Mouse (Mus musculus) midbrain, postnatal 0 days (tissue): Measurements from ENCODE around the gene Fbxw16. TPM values are rescaled to one million over a fixed set of nuclear protein-coding genes. Genes with fewer than 3 reads are reported as not detected.
"Not testable (repeated sequence)": the region's sequence is repeated elsewhere in the genome, so short reads cannot be mapped to it uniquely, and the experiment has no call there.

Experiments used
- ATAC-seq: fragments of 200-750 bp; cut with Nextera tagmentation; 2 replicates; pipeline ENCODE4 v1.8.0; 2017; ENCODE audit warnings: moderate number of reproducible peaks, mild to moderate bottlenecking, moderate TSS enrichment, moderate library complexity; ENCODE audit not compliant: low FRiP score
- DNase-seq: peaks from one replicate; pipeline ENCODE4 v3.0.0-alpha.2; 2015; ENCODE audit warnings: low spot score
- H3K27ac ChIP-seq: fragments of 300-500 bp; sonication (generic); 2 replicates; pipeline ENCODE4 v1.5.1; 2014; ENCODE audit warnings: low read depth, mild to moderate bottlenecking, low read length, mixed read lengths
- H3K27me3 ChIP-seq: fragments of 300-500 bp; sonication (generic); 2 replicates; pipeline ENCODE4 v1.6.1; 2014; ENCODE audit warnings: low read length, control low read depth, mixed read lengths; ENCODE audit not compliant: insufficient read depth
- H3K36me3 ChIP-seq: fragments of 300-500 bp; sonication (generic); 2 replicates; pipeline ENCODE4 v1.6.1; 2014; ENCODE audit warnings: low read length, control low read depth, mixed read lengths; ENCODE audit not compliant: insufficient read depth
- H3K4me1 ChIP-seq: fragments of 300-500 bp; sonication (generic); 2 replicates; pipeline ENCODE4 v1.6.1; 2014; ENCODE audit warnings: mild to moderate bottlenecking, control low read depth, antibody characterized with exemption, low read length, mixed read lengths; ENCODE audit not compliant: insufficient read depth
- H3K4me2 ChIP-seq: fragments of 300-500 bp; sonication (generic); 2 replicates; pipeline ENCODE4 v1.6.1; 2014; ENCODE audit warnings: low read depth, mild to moderate bottlenecking, low read length, mixed read lengths; ENCODE audit not compliant: poor library complexity, severe bottlenecking
- H3K4me3 ChIP-seq: fragments of 300-500 bp; sonication (generic); 2 replicates; pipeline ENCODE4 v1.5.1; 2014; ENCODE audit warnings: low read depth, mild to moderate bottlenecking, low read length, moderate library complexity
- H3K9ac ChIP-seq: fragments of 300-500 bp; sonication (generic); replicated peaks from 2 replicates; pipeline ENCODE4 v1.6.1; 2014; ENCODE audit warnings: mild to moderate bottlenecking, low read length, moderate library complexity, mixed read lengths; ENCODE audit not compliant: poor library complexity, severe bottlenecking
- H3K9me3 ChIP-seq: fragments of 300-500 bp; sonication (generic); 2 replicates; pipeline ENCODE4 v1.6.1; 2016; ENCODE audit warnings: low read length, control low read depth
- CTCF ChIP-seq: IDR thresholded peaks from 2 replicates; pipeline ENCODE4 v1.5.1; 2016; ENCODE audit warnings: antibody characterized with exemption, mild to moderate bottlenecking
- WGBS: fragments of 180-500 bp; shearing (Covaris S2); extraction: QIAGEN DNeasy Blood & Tissue Kit; methylation state at CpG from one replicate; pipeline ENCODE4 v1.1.7; 2014; 5-methylcytosine and 5-hydroxymethylcytosine counted together
- polyA plus RNA-seq: library from polyadenylated mRNA; unstranded; fragments of >200 nt; fragmentation: Nextera tagmentation; extraction: Ambion mirVana; gene quantifications from 2 replicates; pipeline ENCODE4 v1.2.1, GENCODE M21; 2015
- total RNA-seq: library from RNA; depleted of rRNA; stranded (reverse); fragments of >200 nt; gene quantifications from 2 replicates; pipeline ENCODE4 v1.2.3, GENCODE M21; 2014; rRNA removed

Gene Fbxw16
- total RNA-seq, result not detected in 2 replicates
- not detected in 2 replicates for polyA plus RNA-seq

GRCm38 (mm10) chr9:109449040-109449439, at the start of gene Fbxw16:
Fbxw16 (minus strand) TSS chr9:109449140.
- Histone ChIP-seq H3K4me1 (no peaks in the 10 kb centered on the region), H3K4me2 (no peak within 1 kb of the TSS), H3K27me3 (no peaks in the 10 kb centered on the region), H3K9ac (no peak within 1 kb of the TSS), H3K4me3 (no peak within 1 kb of the TSS), H3K27ac (no peak within 1 kb of the TSS), H3K9me3 (no peaks in the 10 kb centered on the region), H3K36me3 (no peaks in the 10 kb centered on the region)
- DNase-seq (no peak), ATAC-seq (no peak)
- no peak for TF ChIP-seq CTCF

DNA sequence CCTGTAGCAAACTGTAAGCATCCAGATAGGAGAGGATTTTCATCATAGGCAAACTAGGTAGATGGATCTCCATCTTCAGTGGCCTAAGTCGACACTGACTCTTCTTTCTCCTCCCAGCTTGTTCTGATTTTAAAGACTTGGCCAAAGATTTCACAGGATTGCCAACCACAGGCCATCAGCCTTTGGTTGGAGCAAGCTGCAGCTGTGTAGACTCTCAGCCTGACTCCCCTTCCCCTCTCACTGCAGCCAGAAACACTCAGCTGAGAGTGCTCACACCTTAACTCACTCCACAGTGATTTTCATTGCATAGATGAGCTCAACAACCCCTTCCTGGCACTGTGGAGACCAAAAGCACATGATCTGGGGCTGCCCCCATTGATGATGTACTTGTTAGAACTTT, 46.8 kb upstream of the Fbxw16 start, which contains the start of gene Fbxw19:
Gene Fbxw19 (minus strand): TSS at position 101 of the 400 bp plus-strand sequence.
- not testable (repeated sequence) for H3K4me3 ChIP-seq, H3K9ac ChIP-seq, H3K27ac ChIP-seq, ATAC-seq, H3K36me3 ChIP-seq, H3K4me2 ChIP-seq, H3K9me3 ChIP-seq, H3K4me1 ChIP-seq, DNase-seq, H3K27me3 ChIP-seq
- WGBS, result 61% methylated on average over 1 of the region's 1 CpGs

DNA sequence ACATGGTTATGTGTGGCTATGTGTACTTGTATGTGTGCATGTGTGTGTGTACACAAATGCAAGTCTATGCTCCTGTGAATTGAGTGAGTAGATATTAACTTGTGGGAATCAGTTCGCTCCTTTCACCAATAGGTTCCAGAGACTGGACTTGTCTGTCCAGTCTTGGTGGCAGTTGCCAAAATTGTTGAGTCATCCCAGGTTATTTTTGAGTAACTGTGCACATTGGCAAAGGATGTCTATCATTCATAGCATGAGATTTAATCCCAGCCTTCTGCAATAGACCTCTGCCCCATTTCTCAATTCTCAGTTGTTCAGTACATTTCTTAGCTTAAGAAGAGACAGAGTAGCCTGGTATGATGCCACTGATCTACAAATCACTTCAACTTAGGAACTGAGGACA, 16.0 kb downstream of the Fbxw16 start:
- H3K9me3 ChIP-seq, result no peaks in the 10 kb centered on the region
- no peaks in the 10 kb centered on the region for H3K36me3 ChIP-seq
- no peak for DNase-seq
- no peak for ATAC-seq
- H3K4me3 ChIP-seq, result no peak overlapping the region
- H3K27me3 ChIP-seq, result no peaks in the 10 kb centered on the region
- H3K4me2 ChIP-seq, result no peak overlapping the region
- no peak overlapping the region for H3K27ac ChIP-seq
- no peak for TF ChIP-seq CTCF
- no peaks in the 10 kb centered on the region for H3K4me1 ChIP-seq
- WGBS, result 88% methylated on average over 1 of the region's 1 CpGs
- no peak overlapping the region for H3K9ac ChIP-seq

DNA sequence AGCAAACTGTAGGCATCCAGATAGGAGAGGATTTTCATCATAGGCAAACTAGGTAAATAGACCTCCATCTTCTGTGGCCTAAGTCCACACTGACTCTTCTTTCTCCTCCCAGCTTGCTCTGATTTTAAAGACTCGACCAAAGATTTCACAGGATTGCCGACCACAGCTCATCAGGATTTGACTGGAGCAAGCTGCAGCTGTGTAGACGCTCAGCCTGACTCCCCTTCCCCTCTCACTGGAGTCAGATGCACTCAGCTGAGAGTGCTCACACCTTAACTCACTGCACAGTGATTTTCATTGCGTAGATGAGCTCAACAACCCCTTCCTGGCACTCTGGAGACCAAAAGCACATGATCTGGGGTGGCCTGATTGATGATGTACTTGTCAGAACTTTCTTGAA, 44.7 kb downstream of the Fbxw16 start, which contains the start of gene Fbxw22:
Gene Fbxw22 (minus strand): TSS at position 101 of the 400 bp plus-strand sequence.
- H3K9me3 ChIP-seq, H3K4me2 ChIP-seq, DNase-seq, H3K36me3 ChIP-seq, H3K27me3 ChIP-seq, H3K9ac ChIP-seq, H3K4me1 ChIP-seq, H3K27ac ChIP-seq, ATAC-seq, H3K4me3 ChIP-seq: not testable (repeated sequence)
- 84% methylated on average over 4 of the region's 4 CpGs for WGBS

Other genes with a start within 250 kb of the Fbxw16 start
- not detected in 2 replicates for gene Fbxw20, start 214.4 kb downstream of the Fbxw16 start, total RNA-seq
- not detected in 2 replicates for gene Fbxw20, start 214.4 kb downstream of the Fbxw16 start, polyA plus RNA-seq
- not detected in 2 replicates for gene Fbxw14, start 161.5 kb downstream of the Fbxw16 start, total RNA-seq
- gene Fbxw14, start 161.5 kb downstream of the Fbxw16 start, polyA plus RNA-seq, result not detected in 2 replicates
- gene Fbxw28, start 109.5 kb downstream of the Fbxw16 start, total RNA-seq, result not detected in 2 replicates
- not detected in 2 replicates for gene Fbxw28, start 109.5 kb downstream of the Fbxw16 start, polyA plus RNA-seq
- gene Fbxw22, start 44.8 kb downstream of the Fbxw16 start, total RNA-seq, result not detected in 2 replicates
- gene Fbxw22, start 44.8 kb downstream of the Fbxw16 start, polyA plus RNA-seq, result not detected in 2 replicates
- gene Fbxw19, start 46.7 kb upstream of the Fbxw16 start, total RNA-seq, result not detected in 2 replicates
- not detected in 2 replicates for gene Fbxw19, start 46.7 kb upstream of the Fbxw16 start, polyA plus RNA-seq
- gene Fbxw15, start 119.1 kb upstream of the Fbxw16 start, total RNA-seq, result 0.38 TPM in 1 of 2 replicates, not detected in the other
- not detected in 2 replicates for gene Fbxw15, start 119.1 kb upstream of the Fbxw16 start, polyA plus RNA-seq
- 0.19 TPM in 1 of 2 replicates, not detected in the other for gene Fbxw24, start 176.9 kb upstream of the Fbxw16 start, total RNA-seq
- gene Fbxw24, start 176.9 kb upstream of the Fbxw16 start, polyA plus RNA-seq, result 0.17 TPM in 1 of 2 replicates, not detected in the other
- 0.28 TPM in 1 of 2 replicates, not detected in the other for gene Fbxw25, start 215.5 kb upstream of the Fbxw16 start, total RNA-seq
- not detected in 2 replicates for gene Fbxw25, start 215.5 kb upstream of the Fbxw16 start, polyA plus RNA-seq